Mouse (Mus musculus): ENCODE data around the gene Vmn1r171. TPM values are rescaled to one million over a fixed set of nuclear protein-coding genes. Genes with fewer than 3 reads are reported as not detected.
"Not testable (repeated sequence)": the region's sequence is repeated elsewhere in the genome, so short reads cannot be mapped to it uniquely, and the experiment has no call there.

Gene Vmn1r171
- not detected in 2 replicates for polyA plus RNA-seq (2015; fragmentation: Nextera tagmentation; extraction: Ambion mirVana)

DNA sequence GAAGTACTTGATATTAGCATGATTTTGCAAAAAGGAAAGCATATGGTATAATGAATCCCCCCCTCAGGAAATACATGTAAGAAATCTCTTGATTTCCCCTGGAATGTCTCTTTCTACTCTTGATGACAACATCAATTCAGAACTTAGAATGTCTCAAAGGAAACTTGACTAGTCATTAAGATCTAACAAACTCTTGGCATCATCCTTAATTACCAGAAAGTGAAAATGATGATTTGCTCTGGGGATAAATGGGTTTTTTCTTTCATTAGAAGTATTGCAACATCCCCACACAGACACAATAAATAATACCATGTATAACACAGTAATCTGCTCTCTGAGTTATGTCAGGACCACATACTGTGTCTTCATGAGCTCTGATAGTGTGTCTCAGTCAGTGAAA lies at the start of gene Vmn1r171:
Gene Vmn1r171 (plus strand): TSS at position 301 of the 400 bp plus-strand sequence.
- ATAC-seq (no peak), DNase-seq (no peak)
- Histone ChIP-seq H3K4me3 (ENCODE audit: low read depth, low read length) (no peak within 1 kb of the TSS), H3K9ac (replicated peaks) (no peak within 1 kb of the TSS), H3K4me2 (ENCODE audit: low read depth, low read length) (no peak within 1 kb of the TSS), H3K4me1 (ENCODE audit: insufficient read depth) (no peaks in the 10 kb centered on the region), H3K9me3 (ENCODE audit: low read length) (no peaks in the 10 kb centered on the region), H3K36me3 (replicated peaks; ENCODE audit: insufficient read depth, low read length) (no peaks in the 10 kb centered on the region), H3K27me3 (ENCODE audit: insufficient read depth, low read length) (no peaks in the 10 kb centered on the region), H3K27ac (ENCODE audit: low read depth) (no peak within 1 kb of the TSS)
- TF ChIP-seq EP300 (IDR thresholded peaks at IDR 0.05; ENCODE audit: low read depth) (no peak), CTCF (IDR thresholded peaks at IDR 0.05; ENCODE audit: low read depth) (no peak)

- WGBS (ENCODE audit: insufficient replicate concordance), result 28% methylated on average over 1 of the region's 1 CpGs
- H3K4me3 ChIP-seq (ENCODE audit: low read depth, low read length); H3K27ac ChIP-seq (ENCODE audit: low read depth); H3K4me1 ChIP-seq (ENCODE audit: insufficient read depth); ATAC-seq; H3K36me3 ChIP-seq (replicated peaks; ENCODE audit: insufficient read depth, low read length); H3K4me2 ChIP-seq (ENCODE audit: low read depth, low read length); H3K9me3 ChIP-seq (ENCODE audit: low read length); H3K9ac ChIP-seq (replicated peaks); DNase-seq; H3K27me3 ChIP-seq (ENCODE audit: insufficient read depth, low read length): not testable (repeated sequence)
Measured at GRCm38 (mm10) chr7:23605875-23606274, 24.6 kb upstream of the Vmn1r171 start, which contains the start of gene Vmn1r170. Gene Vmn1r170, plus strand, starts transcription at chr7:23606175.

GRCm38 (mm10) chr7:23658016-23658415 lies 27.5 kb downstream of the Vmn1r171 start, which contains the start of gene Vmn1r172:
Gene Vmn1r172, plus strand, starts transcription at chr7:23658316.
- ATAC-seq (no peak), DNase-seq (no peak)
- Histone ChIP-seq H3K4me2 (ENCODE audit: low read depth, low read length) (no peak within 1 kb of the TSS), H3K4me1 (ENCODE audit: insufficient read depth) (no peaks in the 10 kb centered on the region), H3K27ac (ENCODE audit: low read depth) (no peak within 1 kb of the TSS), H3K27me3 (ENCODE audit: insufficient read depth, low read length) (no peaks in the 10 kb centered on the region), H3K9ac (replicated peaks) (no peak within 1 kb of the TSS), H3K9me3 (ENCODE audit: low read length) (no peaks in the 10 kb centered on the region), H3K36me3 (replicated peaks; ENCODE audit: insufficient read depth, low read length) (no peaks in the 10 kb centered on the region), H3K4me3 (ENCODE audit: low read depth, low read length) (no peak within 1 kb of the TSS)
- WGBS (ENCODE audit: insufficient replicate concordance), result 59% methylated on average over 2 of the region's 2 CpGs
- TF ChIP-seq CTCF (IDR thresholded peaks at IDR 0.05; ENCODE audit: low read depth), result no peak
- no peak for TF ChIP-seq EP300 (IDR thresholded peaks at IDR 0.05; ENCODE audit: low read depth)

Other genes with a start within 250 kb of the Vmn1r171 start
- gene Nlrp5, start 244.8 kb upstream of the Vmn1r171 start, polyA plus RNA-seq (2015; fragmentation: Nextera tagmentation; extraction: Ambion mirVana), result not detected in 2 replicates
- gene Vmn1r167, start 123.5 kb upstream of the Vmn1r171 start, polyA plus RNA-seq (2015; fragmentation: Nextera tagmentation; extraction: Ambion mirVana), result not detected in 2 replicates
- not detected in 2 replicates for gene Vmn1r168, start 91.0 kb upstream of the Vmn1r171 start, polyA plus RNA-seq (2015; fragmentation: Nextera tagmentation; extraction: Ambion mirVana)
- gene Vmn1r169, start 55.2 kb upstream of the Vmn1r171 start, polyA plus RNA-seq (2015; fragmentation: Nextera tagmentation; extraction: Ambion mirVana), result not detected in 2 replicates
- not detected in 2 replicates for gene Vmn1r170, start 24.5 kb upstream of the Vmn1r171 start, polyA plus RNA-seq (2015; fragmentation: Nextera tagmentation; extraction: Ambion mirVana)
- gene Vmn1r172, start 27.6 kb downstream of the Vmn1r171 start, polyA plus RNA-seq (2015; fragmentation: Nextera tagmentation; extraction: Ambion mirVana), result not detected in 2 replicates
- gene Vmn1r173, start 70.0 kb downstream of the Vmn1r171 start, polyA plus RNA-seq (2015; fragmentation: Nextera tagmentation; extraction: Ambion mirVana), result not detected in 2 replicates
- gene Vmn1r174, start 121.5 kb downstream of the Vmn1r171 start, polyA plus RNA-seq (2015; fragmentation: Nextera tagmentation; extraction: Ambion mirVana), result not detected in 2 replicates
- not detected in 2 replicates for gene Vmn1r175, start 179.9 kb downstream of the Vmn1r171 start, polyA plus RNA-seq (2015; fragmentation: Nextera tagmentation; extraction: Ambion mirVana)
- not detected in 2 replicates for gene Vmn1r176, start 206.7 kb downstream of the Vmn1r171 start, polyA plus RNA-seq (2015; fragmentation: Nextera tagmentation; extraction: Ambion mirVana)
- gene Vmn1r177, start 235.7 kb downstream of the Vmn1r171 start, polyA plus RNA-seq (2015; fragmentation: Nextera tagmentation; extraction: Ambion mirVana), result not detected in 2 replicates